Mouse (Mus musculus): ENCODE data around the gene 4930503B20Rik. TPM values are rescaled to one million over a fixed set of nuclear protein-coding genes. Genes with fewer than 3 reads are reported as not detected.

Gene 4930503B20Rik
- polyA plus RNA-seq, 1 experiment from 2014 or later: 0.23 TPM

GRCm38 (mm10) chr3:146650716-146651115, 401 bp downstream of the 4930503B20Rik start:
- no peak for ATAC-seq (ENCODE audit: insufficient number of reproducible peaks, low FRiP score, low TSS enrichment, low read depth)
- H3K4me1 ChIP-seq: no peaks in the 10 kb centered on the region

DNA sequence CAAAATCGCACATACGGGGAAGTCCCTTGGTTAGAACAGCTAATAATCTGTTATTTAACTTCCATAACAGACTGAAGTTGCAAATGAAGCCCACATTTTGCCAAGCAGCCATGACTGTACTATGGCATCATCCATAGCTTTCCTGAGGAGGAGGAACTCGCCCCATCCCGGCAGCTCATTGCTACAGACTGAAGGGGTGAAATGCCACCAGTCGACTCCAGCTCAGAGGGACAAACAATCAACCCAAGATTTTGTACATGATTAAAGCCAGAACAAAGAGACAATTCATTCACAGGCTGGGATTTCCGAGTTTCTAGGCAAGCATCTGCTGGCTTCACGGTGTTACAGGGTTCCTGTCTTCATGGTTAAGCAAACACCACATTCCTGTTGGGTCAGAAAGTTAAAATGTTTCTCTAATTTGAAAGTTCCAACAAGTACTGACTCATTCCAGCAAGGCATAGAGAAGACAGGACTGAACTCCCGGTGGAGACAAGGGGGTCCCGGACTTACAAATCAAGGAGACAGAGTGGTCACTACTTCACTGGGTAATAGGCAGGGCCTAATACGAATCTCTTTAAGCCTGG, 1.7 kb downstream of the 4930503B20Rik start:
- Histone ChIP-seq H3K4me2 (replicated peaks) (no peak overlapping the region), H3K9ac (no peak overlapping the region), H3K27ac (replicated peaks) (no peak overlapping the region), H3K4me1 (no peaks in the 10 kb centered on the region), H3K9me3 (replicated peaks) (no peaks in the 10 kb centered on the region), H3K4me3 (replicated peaks) (no peak overlapping the region), H3K36me3 (no peaks in the 10 kb centered on the region), H3K27me3 (no peaks in the 10 kb centered on the region)
- no peak for ATAC-seq (ENCODE audit: insufficient number of reproducible peaks, low FRiP score, low TSS enrichment, low read depth)
- 45% methylated on average over 10 of the region's 10 CpGs for WGBS

More at GRCm38 (mm10) chr3:146650716-146651115, 401 bp downstream of the 4930503B20Rik start:
- no peaks in the 10 kb centered on the region for H3K9me3 ChIP-seq (replicated peaks)
- H3K4me3 ChIP-seq (replicated peaks): no peak overlapping the region
- no peaks in the 10 kb centered on the region for H3K27me3 ChIP-seq
- no peak overlapping the region for H3K9ac ChIP-seq
- H3K36me3 ChIP-seq: no peaks in the 10 kb centered on the region
- H3K27ac ChIP-seq (replicated peaks): no peak overlapping the region
- 87% methylated on average over 10 of the region's 10 CpGs for WGBS
- no peak overlapping the region for H3K4me2 ChIP-seq (replicated peaks)

- no peaks in the 10 kb centered on the region for H3K27me3 ChIP-seq
- WGBS: 50% methylated on average over 4 of the region's 4 CpGs
- no peak for ATAC-seq (ENCODE audit: insufficient number of reproducible peaks, low FRiP score, low TSS enrichment, low read depth)
- H3K4me2 ChIP-seq (replicated peaks): no peak overlapping the region
- H3K9me3 ChIP-seq (replicated peaks): no peaks in the 10 kb centered on the region
- H3K9ac ChIP-seq: no peak overlapping the region
- H3K4me1 ChIP-seq: no peaks in the 10 kb centered on the region
- H3K27ac ChIP-seq (replicated peaks): no peak overlapping the region
- H3K36me3 ChIP-seq: no peaks in the 10 kb centered on the region
- no peak overlapping the region for H3K4me3 ChIP-seq (replicated peaks)
Observed at GRCm38 (mm10) chr3:146641818-146642427, 9.2 kb downstream of the 4930503B20Rik start.

- 84% methylated on average over 5 of the region's 5 CpGs for WGBS
- H3K9me3 ChIP-seq (replicated peaks): no peaks in the 10 kb centered on the region
- H3K27me3 ChIP-seq: no peaks in the 10 kb centered on the region
- H3K4me1 ChIP-seq: no peaks in the 10 kb centered on the region
- no peak overlapping the region for H3K27ac ChIP-seq (replicated peaks)
- H3K9ac ChIP-seq: no peak overlapping the region
- no peak for ATAC-seq (ENCODE audit: insufficient number of reproducible peaks, low FRiP score, low TSS enrichment, low read depth)
- H3K36me3 ChIP-seq: no peaks in the 10 kb centered on the region
- H3K4me2 ChIP-seq (replicated peaks): no peak overlapping the region
- no peak overlapping the region for H3K4me3 ChIP-seq (replicated peaks)
Observed at GRCm38 (mm10) chr3:146632506-146632905, 18.6 kb downstream of the 4930503B20Rik start.

DNA sequence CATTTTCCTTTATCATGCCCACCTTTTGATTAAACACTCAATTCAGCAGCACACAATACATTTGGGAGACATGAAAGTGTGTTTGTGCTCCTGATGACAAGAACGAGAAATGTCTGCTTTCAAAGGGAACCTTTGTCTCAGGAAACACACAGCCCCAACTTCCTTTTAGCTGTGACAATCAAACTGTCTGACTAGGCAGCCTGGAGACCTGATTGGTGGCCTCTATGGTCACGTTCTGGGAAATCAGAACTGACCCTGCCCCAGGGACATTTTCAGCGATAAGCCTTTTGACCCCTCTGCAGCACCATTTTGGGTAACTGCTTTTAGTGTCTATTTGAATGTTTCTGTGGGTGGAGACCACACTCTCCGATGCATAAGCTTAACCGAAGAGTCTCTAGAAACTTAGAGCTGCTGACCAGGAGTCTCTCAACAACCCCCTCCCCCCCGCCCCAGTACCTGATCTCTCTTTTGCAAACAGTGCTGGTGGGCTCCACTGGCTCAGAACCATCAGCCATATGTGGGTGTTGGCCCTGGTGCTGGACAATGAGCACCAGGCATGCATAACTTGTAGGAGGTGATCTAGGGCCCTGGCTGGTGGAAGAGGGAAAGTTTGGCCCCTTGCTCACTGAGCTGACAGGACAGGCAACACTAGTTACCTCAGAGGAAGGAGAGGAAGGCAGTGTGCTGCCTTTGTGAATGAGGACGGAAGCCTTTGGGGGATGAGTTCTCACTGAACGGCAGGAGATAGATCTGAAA, 22.7 kb downstream of the 4930503B20Rik start:
- H3K27ac ChIP-seq (replicated peaks): no peak overlapping the region
- WGBS: 59% methylated on average over 8 of the region's 8 CpGs
- no peaks in the 10 kb centered on the region for H3K27me3 ChIP-seq
- no peaks in the 10 kb centered on the region for H3K36me3 ChIP-seq
- no peak overlapping the region for H3K9ac ChIP-seq
- H3K4me1 ChIP-seq: no peaks in the 10 kb centered on the region
- no peak overlapping the region for H3K4me3 ChIP-seq (replicated peaks)
- H3K9me3 ChIP-seq (replicated peaks): no peaks in the 10 kb centered on the region
- no peak overlapping the region for H3K4me2 ChIP-seq (replicated peaks)
- no peak for ATAC-seq (ENCODE audit: insufficient number of reproducible peaks, low FRiP score, low TSS enrichment, low read depth)

DNA sequence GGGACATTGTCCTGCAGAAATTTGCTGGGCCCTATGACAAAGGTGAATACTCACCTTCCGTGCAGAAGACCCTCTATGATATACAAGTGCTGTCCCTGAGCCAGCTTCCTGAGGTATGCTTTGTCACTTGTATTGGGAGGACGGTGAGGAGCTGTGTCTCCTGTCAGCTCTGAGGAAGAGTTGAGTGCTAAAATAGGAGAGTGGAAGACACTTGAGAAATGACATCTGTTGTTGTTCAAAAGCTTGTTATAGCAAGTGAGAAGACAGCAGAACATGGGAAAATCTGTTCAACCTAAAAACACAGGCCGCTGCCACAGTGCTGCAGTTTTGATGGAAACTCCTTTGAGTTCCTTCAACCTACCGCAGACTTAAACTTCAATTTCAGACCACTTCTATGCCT, 25.4 kb downstream of the 4930503B20Rik start:
- no peak overlapping the region for H3K4me3 ChIP-seq (replicated peaks)
- H3K36me3 ChIP-seq: no peaks in the 10 kb centered on the region
- 81% methylated on average over 4 of the region's 4 CpGs for WGBS
- no peaks in the 10 kb centered on the region for H3K9me3 ChIP-seq (replicated peaks)
- H3K27me3 ChIP-seq: no peaks in the 10 kb centered on the region
- no peaks in the 10 kb centered on the region for H3K4me1 ChIP-seq
- H3K4me2 ChIP-seq (replicated peaks): no peak overlapping the region
- H3K9ac ChIP-seq: no peak overlapping the region
- no peak overlapping the region for H3K27ac ChIP-seq (replicated peaks)
- no peak for ATAC-seq (ENCODE audit: insufficient number of reproducible peaks, low FRiP score, low TSS enrichment, low read depth)

GRCm38 (mm10) chr3:146621966-146622365, 29.2 kb downstream of the 4930503B20Rik start:
- 83% methylated on average over 11 of the region's 11 CpGs for WGBS
- no peak overlapping the region for H3K9ac ChIP-seq
- no peak overlapping the region for H3K27ac ChIP-seq (replicated peaks)
- no peaks in the 10 kb centered on the region for H3K9me3 ChIP-seq (replicated peaks)
- H3K36me3 ChIP-seq: no peaks in the 10 kb centered on the region
- no peak overlapping the region for H3K4me2 ChIP-seq (replicated peaks)
- H3K4me3 ChIP-seq (replicated peaks): no peak overlapping the region
- H3K27me3 ChIP-seq: no peaks in the 10 kb centered on the region
- no peaks in the 10 kb centered on the region for H3K4me1 ChIP-seq
- ATAC-seq (ENCODE audit: insufficient number of reproducible peaks, low FRiP score, low TSS enrichment, low read depth): no peak

DNA sequence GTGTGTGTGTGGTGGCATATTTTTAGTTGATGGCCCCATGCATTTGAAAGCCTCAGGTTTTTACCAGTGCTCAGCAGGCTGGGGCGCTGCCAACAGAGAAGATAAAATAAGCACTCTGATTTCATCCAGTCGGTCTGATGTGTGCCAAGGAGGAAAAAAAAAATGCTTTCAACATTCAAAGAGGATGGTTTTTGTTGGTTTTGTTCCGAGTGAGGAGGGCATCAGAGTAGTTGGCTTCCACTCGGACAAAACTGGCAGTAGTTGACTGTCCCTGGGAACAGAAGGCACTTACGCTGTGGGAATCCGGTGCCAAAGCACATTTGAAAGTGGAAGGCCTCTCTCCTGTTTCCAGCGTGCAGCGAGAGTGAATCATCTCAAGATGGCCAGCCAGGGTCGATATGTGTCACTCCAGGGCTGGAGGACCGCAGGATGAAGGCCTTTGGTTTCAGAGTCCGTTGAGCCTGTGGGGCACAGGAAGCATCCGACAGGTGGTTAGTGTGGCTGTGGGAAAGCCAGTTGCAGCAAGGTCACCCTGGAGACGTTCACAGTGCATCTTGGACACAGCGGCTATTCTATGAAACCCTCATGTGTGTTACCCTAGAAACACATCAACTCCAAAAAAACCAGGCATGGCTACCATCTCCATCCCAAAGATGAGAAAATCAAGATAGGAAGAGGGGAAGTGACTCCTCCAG, 30.4 kb downstream of the 4930503B20Rik start:
- H3K27me3 ChIP-seq: no peaks in the 10 kb centered on the region
- H3K27ac ChIP-seq (replicated peaks): no peak overlapping the region
- no peak for ATAC-seq (ENCODE audit: insufficient number of reproducible peaks, low FRiP score, low TSS enrichment, low read depth)
- no peak overlapping the region for H3K9ac ChIP-seq
- H3K9me3 ChIP-seq (replicated peaks): no peaks in the 10 kb centered on the region
- 85% methylated on average over 14 of the region's 14 CpGs for WGBS
- no peaks in the 10 kb centered on the region for H3K36me3 ChIP-seq
- H3K4me2 ChIP-seq (replicated peaks): no peak overlapping the region
- no peak overlapping the region for H3K4me3 ChIP-seq (replicated peaks)
- no peaks in the 10 kb centered on the region for H3K4me1 ChIP-seq

DNA sequence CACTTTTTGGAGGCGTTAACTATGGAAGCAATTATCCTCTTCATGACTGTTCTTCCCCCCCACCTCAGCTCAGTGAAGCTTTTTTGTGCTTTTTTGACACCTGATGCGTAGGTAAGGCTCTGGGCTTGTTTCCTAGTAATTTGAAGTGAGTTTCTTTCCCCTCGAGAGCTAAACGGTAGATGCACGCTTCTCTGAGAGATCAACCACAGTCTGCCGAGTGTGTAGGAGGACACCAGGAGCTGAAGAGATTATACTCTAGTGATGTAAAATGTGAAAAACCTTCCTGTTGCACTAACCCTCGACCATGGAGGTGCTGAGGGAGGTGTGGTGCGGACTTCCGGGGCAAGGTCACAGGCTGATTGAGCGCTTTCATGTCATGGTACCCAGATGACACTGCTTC, 31.0 kb downstream of the 4930503B20Rik start:
- no peak for ATAC-seq (ENCODE audit: insufficient number of reproducible peaks, low FRiP score, low TSS enrichment, low read depth)
- 83% methylated on average over 10 of the region's 10 CpGs for whole genome bisulfite sequencing
- H3K9ac ChIP-seq: no peak overlapping the region

DNA sequence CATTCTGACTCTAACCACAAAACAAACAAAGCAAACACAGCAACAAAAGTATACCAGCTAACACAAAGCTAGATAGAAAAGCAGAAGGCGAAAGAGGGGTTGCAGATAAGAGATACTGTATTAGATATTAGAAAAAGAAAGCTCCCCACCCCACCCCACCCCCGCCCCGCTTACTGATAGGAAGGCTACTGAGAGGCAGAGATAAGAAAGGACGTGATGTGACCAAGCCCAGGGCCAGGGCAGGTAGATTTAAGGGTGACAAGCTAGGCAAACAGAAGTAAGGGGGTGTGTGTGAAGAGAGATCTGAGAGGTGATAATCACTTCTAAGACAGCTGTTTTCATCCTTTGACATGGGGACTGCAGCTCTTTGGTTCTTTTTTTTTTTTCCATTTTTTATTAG, 32.8 kb downstream of the 4930503B20Rik start:
- H3K27ac ChIP-seq (replicated peaks): no peak overlapping the region
- H3K4me3 ChIP-seq (replicated peaks): no peak overlapping the region
- no peaks in the 10 kb centered on the region for H3K36me3 ChIP-seq
- no peak overlapping the region for H3K4me2 ChIP-seq (replicated peaks)
- ATAC-seq (ENCODE audit: insufficient number of reproducible peaks, low FRiP score, low TSS enrichment, low read depth): no peak
- H3K9me3 ChIP-seq (replicated peaks): no peaks in the 10 kb centered on the region
- H3K9ac ChIP-seq: no peak overlapping the region
- no peaks in the 10 kb centered on the region for H3K4me1 ChIP-seq
- 76% methylated on average over 4 of the region's 4 CpGs for WGBS
- H3K27me3 ChIP-seq: no peaks in the 10 kb centered on the region

More for the DNA sequence above, 31.0 kb downstream of the 4930503B20Rik start:
- Histone ChIP-seq H3K27ac (replicated peaks) (no peak overlapping the region), H3K36me3 (no peaks in the 10 kb centered on the region), H3K27me3 (no peaks in the 10 kb centered on the region), H3K4me1 (no peaks in the 10 kb centered on the region), H3K9me3 (replicated peaks) (no peaks in the 10 kb centered on the region), H3K4me3 (replicated peaks) (no peak overlapping the region), H3K4me2 (replicated peaks) (no peak overlapping the region)

GRCm38 (mm10) chr3:146617946-146618345, 33.2 kb downstream of the 4930503B20Rik start:
- H3K4me1 ChIP-seq: no peaks in the 10 kb centered on the region
- H3K9ac ChIP-seq: no peak overlapping the region
- H3K27me3 ChIP-seq: no peaks in the 10 kb centered on the region
- H3K9me3 ChIP-seq (replicated peaks): no peaks in the 10 kb centered on the region
- H3K4me2 ChIP-seq (replicated peaks): no peak overlapping the region
- no peak for ATAC-seq (ENCODE audit: insufficient number of reproducible peaks, low FRiP score, low TSS enrichment, low read depth)
- H3K36me3 ChIP-seq: no peaks in the 10 kb centered on the region
- no peak overlapping the region for H3K4me3 ChIP-seq (replicated peaks)
- H3K27ac ChIP-seq (replicated peaks): no peak overlapping the region

Data from embryonic facial prominence, embryonic 15.5 days (tissue).